Mouse (Mus musculus) ovary, adult 2 months (tissue): ENCODE measurements around the gene Taldo1. TPM values are rescaled to one million over a fixed set of nuclear protein-coding genes. Genes with fewer than 3 reads are reported as not detected.

Source experiments
- polyA plus RNA-seq: library from polyadenylated mRNA; depleted of rRNA; stranded (reverse); fragments of >200 nt; gene quantifications from 2 replicates; pipeline ENCODE4 v1.2.3, GENCODE M21; 2012; rRNA removed

Taldo1 gene
- 165 and 186 TPM in 2 replicates for polyA plus RNA-seq

GRCm38 (mm10) chr7:141391625-141392551 is at the start of gene Taldo1:
Gene Taldo1, plus strand, starts transcription at chr7:141392199.

GRCm38 (mm10) chr7:141413809-141414584 is 22.0 kb downstream of the Taldo1 start, which contains the start of gene Gatd1:
Gene Gatd1, minus strand, starts transcription at chr7:141414136.

GRCm38 (mm10) chr7:141429310-141429709 is 37.3 kb downstream of the Taldo1 start, which contains the start of gene Cend1:
Gene Cend1, minus strand, starts transcription at chr7:141429491.

GRCm38 (mm10) chr7:141437178-141438120 is 45.5 kb downstream of the Taldo1 start, which contains the start of gene Slc25a22:
Gene Slc25a22, minus strand, starts transcription at chr7:141437892.

GRCm38 (mm10) chr7:141443828-141444237 is 51.8 kb downstream of the Taldo1 start, which contains the start of gene Pidd1:
Gene Pidd1, minus strand, starts transcription at chr7:141444025.

GRCm38 (mm10) chr7:141447110-141447991 is 55.4 kb downstream of the Taldo1 start, which contains the start of gene Rplp2:
Gene Rplp2, plus strand, starts transcription at chr7:141447370.

Other genes starting within 250 kb of the Taldo1 start
- 248 and 267 TPM in 2 replicates for gene Rnh1, start 219.3 kb upstream of the Taldo1 start, polyA plus RNA-seq
- 87.5 and 94.7 TPM in 2 replicates for gene Hras, start 198.2 kb upstream of the Taldo1 start, polyA plus RNA-seq
- gene Lrrc56, start 198.0 kb upstream of the Taldo1 start, polyA plus RNA-seq: 13.4 and 23.5 TPM in 2 replicates
- 3.1 and 4.9 TPM in 2 replicates for gene Lmntd2, start 178.1 kb upstream of the Taldo1 start, polyA plus RNA-seq
- gene Rassf7, start 176.3 kb upstream of the Taldo1 start, polyA plus RNA-seq: 46.2 and 50.8 TPM in 2 replicates
- gene Phrf1, start 163.4 kb upstream of the Taldo1 start, polyA plus RNA-seq: 22.2 and 24.8 TPM in 2 replicates
- 57.8 and 77.3 TPM in 2 replicates for gene Irf7, start 125.7 kb upstream of the Taldo1 start, polyA plus RNA-seq
- 1.2 and 1.6 TPM in 2 replicates for gene Cdhr5, start 115.4 kb upstream of the Taldo1 start, polyA plus RNA-seq
- 15.3 and 19.9 TPM in 2 replicates for gene Sct, start 113.1 kb upstream of the Taldo1 start, polyA plus RNA-seq
- gene Drd4, start 100.2 kb upstream of the Taldo1 start, polyA plus RNA-seq: 22.0 and 22.8 TPM in 2 replicates
- 26.5 and 30.5 TPM in 2 replicates for gene Deaf1, start 64.5 kb upstream of the Taldo1 start, polyA plus RNA-seq
- 39.0 and 45.8 TPM in 2 replicates for gene Tmem80, start 64.5 kb upstream of the Taldo1 start, polyA plus RNA-seq
- 20.8 and 24.1 TPM in 2 replicates for gene Eps8l2, start 53.3 kb upstream of the Taldo1 start, polyA plus RNA-seq
- gene Gatd1, start 21.9 kb downstream of the Taldo1 start, polyA plus RNA-seq: 109 and 117 TPM in 2 replicates
- 0.26 and 0.55 TPM in 2 replicates for gene Cend1, start 37.3 kb downstream of the Taldo1 start, polyA plus RNA-seq
- gene Slc25a22, start 45.7 kb downstream of the Taldo1 start, polyA plus RNA-seq: 105 and 114 TPM in 2 replicates
- gene Pidd1, start 51.8 kb downstream of the Taldo1 start, polyA plus RNA-seq: 18.9 and 28.4 TPM in 2 replicates
- 775 and 918 TPM in 2 replicates for gene Rplp2, start 55.2 kb downstream of the Taldo1 start, polyA plus RNA-seq
- gene Pnpla2, start 63.0 kb downstream of the Taldo1 start, polyA plus RNA-seq: 237 and 253 TPM in 2 replicates
- 69.1 and 83.9 TPM in 2 replicates for gene Cracr2b, start 68.9 kb downstream of the Taldo1 start, polyA plus RNA-seq
- gene Cd151, start 75.2 kb downstream of the Taldo1 start, polyA plus RNA-seq: 818 and 883 TPM in 2 replicates
- 90.7 and 143 TPM in 2 replicates for gene Polr2l, start 82.9 kb downstream of the Taldo1 start, polyA plus RNA-seq
- gene Tspan4, start 83.0 kb downstream of the Taldo1 start, polyA plus RNA-seq: 331 and 388 TPM in 2 replicates
- gene Chid1, start 147.7 kb downstream of the Taldo1 start, polyA plus RNA-seq: 43.5 and 47.7 TPM in 2 replicates
- gene Ap2a2, start 170.0 kb downstream of the Taldo1 start, polyA plus RNA-seq: 38.0 and 45.4 TPM in 2 replicates